8 mouse cellular contexts compared by ENCODE assay signal in the genomic region with DNA sequence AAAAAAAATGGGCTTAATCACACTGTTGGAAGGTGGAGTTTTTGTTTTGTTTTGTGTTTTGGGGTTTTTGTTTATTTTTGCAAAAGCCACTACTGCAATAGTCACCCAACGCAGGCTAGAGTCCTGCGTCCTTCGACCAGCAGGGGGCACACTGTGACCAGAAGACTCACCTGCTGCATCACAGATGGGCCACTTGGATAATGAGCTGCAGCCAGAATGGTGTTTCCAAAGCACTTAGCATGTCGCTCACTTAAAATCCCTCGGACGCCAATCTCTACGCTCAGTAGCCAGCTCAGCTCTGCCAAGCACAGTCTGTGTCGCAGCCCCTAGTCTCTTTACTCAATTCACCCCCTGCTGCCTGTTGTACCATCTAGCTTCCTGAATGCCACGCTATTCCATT. TPM values are rescaled to one million over a fixed set of nuclear protein-coding genes. Genes with fewer than 3 reads are reported as not detected.
A peak's percentile ranks its signal among the peaks of the same experiment; 100 is the strongest.
DNase-seq lines count a peak whose midpoint lies in the region; ATAC-seq and TF ChIP-seq lines count a peak whose summit lies in the region.

No protein-coding gene starts in this region.

- peak; percentile 59 for DNase-seq in CD4-positive, CD25-positive, alpha-beta regulatory T cell, adult 2 months (ENCODE audit: low read depth, low spot score)
- peak; percentile 85 for DNase-seq in forebrain, embryonic 11.5 days (ENCODE audit: low spot score)
- DNase-seq in heart, postnatal 36 days, result peak; percentile 69 to 76
- peak; percentile 41 for DNase-seq in layer of hippocampus, adult 9-11 months
- peak; percentile 68 to 69 for DNase-seq in lung, postnatal 4 days

- peaks cover 29% of the 10 kb centered on the region for H3K27me3 ChIP-seq in forebrain, embryonic 11.5 days (ENCODE audit: control insufficient read depth, insufficient read depth, low read length)
- H3K27me3 ChIP-seq in small intestine, adult 2 months (ENCODE audit: control insufficient read depth, insufficient read depth, low read length), result peaks cover 10% of the 10 kb centered on the region

- H3K4me2 ChIP-seq in forebrain, embryonic 11.5 days (ENCODE audit: low read depth, low read length, severe bottlenecking), result no peak overlapping the region

- H3K4me3 ChIP-seq in bone marrow, adult 2 months (replicated peaks; ENCODE audit: control insufficient read depth, low read depth, low read length), result no peak overlapping the region
- no peak overlapping the region for H3K4me3 ChIP-seq in forebrain, embryonic 11.5 days (ENCODE audit: low read depth, low read length)
- no peak overlapping the region for H3K4me3 ChIP-seq in small intestine, adult 2 months (ENCODE audit: low read depth, low read length)

- no peaks in the 10 kb centered on the region for H3K9me3 ChIP-seq in forebrain, embryonic 11.5 days (ENCODE audit: control insufficient read depth, low read length)

- H3K4me1 ChIP-seq in bone marrow, adult 2 months (ENCODE audit: control insufficient read depth, insufficient read depth, low read length), result no peaks in the 10 kb centered on the region
- peaks cover 7% of the 10 kb centered on the region; the same call in 1 of the 2 replicates for H3K4me1 ChIP-seq in forebrain, embryonic 11.5 days (replicated peaks; ENCODE audit: control insufficient read depth, insufficient read depth, low read length)
- H3K4me1 ChIP-seq in small intestine, adult 2 months (ENCODE audit: control insufficient read depth, insufficient read depth, insufficient read length, low read length), result no peaks in the 10 kb centered on the region

- H3K27ac ChIP-seq in bone marrow, adult 2 months (ENCODE audit: control insufficient read depth, insufficient read depth, low read depth, low read length, poor library complexity), result no peak overlapping the region
- no peak overlapping the region for H3K27ac ChIP-seq in forebrain, embryonic 11.5 days (ENCODE audit: low read depth, low read length)
- H3K27ac ChIP-seq in small intestine, adult 2 months (ENCODE audit: insufficient read depth, low read depth, low read length), result no peak overlapping the region

- ATAC-seq in CD4-positive, CD25-positive, alpha-beta regulatory T cell, adult 4 months, result no peak
- peak; percentile 31 for ATAC-seq in forebrain, embryonic 11.5 days (replicated peaks; ENCODE audit: low FRiP score)

- WGBS in bone marrow, adult 2 months, result 25% methylated on average over 9 of the region's 9 CpGs
- 24% methylated on average over 9 of the region's 9 CpGs for WGBS in forebrain, embryonic 11.5 days
- WGBS in small intestine, adult 2 months, result 17% methylated on average over 9 of the region's 9 CpGs

- no peaks in the 10 kb centered on the region for H3K36me3 ChIP-seq in forebrain, embryonic 11.5 days (ENCODE audit: control insufficient read depth, insufficient read depth, low read length)
- H3K36me3 ChIP-seq in small intestine, adult 2 months (ENCODE audit: control insufficient read depth, insufficient read depth, low read length), result no peaks in the 10 kb centered on the region

- TF ChIP-seq POLR2A in bone marrow, adult 2 months (IDR thresholded peaks at IDR 0.05; ENCODE audit: borderline replicate concordance, control insufficient read depth, low read depth, low read length), result no peak
- no peak for TF ChIP-seq POLR2A in small intestine, adult 2 months (IDR thresholded peaks at IDR 0.05; ENCODE audit: low read depth, low read length)

- H3K9ac ChIP-seq in forebrain, embryonic 11.5 days (ENCODE audit: low read length), result no peak overlapping the region

- TF ChIP-seq CTCF in bone marrow, adult 2 months (IDR thresholded peaks at IDR 0.05; ENCODE audit: control insufficient read depth, insufficient read depth, low read length), result peak; percentile 75
- TF ChIP-seq CTCF in small intestine, adult 2 months (IDR thresholded peaks at IDR 0.05; ENCODE audit: extremely low read depth, insufficient read length, insufficient replicate concordance, low read depth, low read length), result peak; percentile 81; the same call in 1 of the 2 replicates

- intact Hi-C loops in heart, postnatal 36 days (cut with DNase I), result loop anchor here (1.0 kb wide), 1 partner anchor 61 kb away; no protein-coding TSS in a partner anchor

RNA-seq across cellular contexts. Expression of a gene that starts 57.5 kb away (rescaled TPM):
- not detected for polyA plus RNA-seq in CD4-positive, CD25-positive, alpha-beta regulatory T cell, adult 4 months (2017; shearing (Covaris generic))
- 0.23 TPM in 1 of 2 replicates, not detected in the other for polyA plus RNA-seq in bone marrow, adult 2 months (2011; ENCODE audit: insufficient read depth, insufficient read length, low replicate concordance, missing spikeins)
- 0.08 and 0.25 TPM in 2 replicates for polyA plus RNA-seq in forebrain, embryonic 11.5 days (2014; fragmentation: Nextera tagmentation; extraction: Ambion mirVana)
- 100 to 1,000 TPM; 323 to 334 TPM for total RNA-seq in heart, postnatal 36 days (2021)
- 20.6 and 28.7 TPM in 2 replicates for polyA plus RNA-seq in small intestine, adult 2 months (2012; rRNA removed)

Comparison
In these comparisons a context has a peak if more than half of its experiments do, and no peak if none do; other contexts are left out.
1. RNA of a gene that starts 57.5 kb away (polyA plus RNA-seq): 20.6 to 28.7 TPM in small intestine, adult 2 months; 0.08 to 0.25 TPM in forebrain, embryonic 11.5 days, not detected in CD4-positive, CD25-positive, alpha-beta regulatory T cell, adult 4 months and 0.23 TPM in bone marrow, adult 2 months; every median in the first group is over 10 times any median in the second.
2. Peak in every context shown above with its lines, with median percentiles within 50 percentile points of each other: DNase-seq.